In genomic region chr12:112671891-112672290, GRCm38 (mm10) we compare ENCODE assay signal across 8 mouse cellular contexts. TPM values are rescaled to one million over a fixed set of nuclear protein-coding genes. Genes with fewer than 3 reads are reported as not detected.
DNase-seq lines count a peak whose midpoint lies in the region; ATAC-seq and TF ChIP-seq lines count a peak whose summit lies in the region.

No protein-coding gene starts in this region.

- peak overlapping the region; percentile 6; the same call in 1 of the 2 replicates for H3K9ac ChIP-seq in ES-E14 (ENCODE audit: insufficient read depth, low read depth, low read length, poor library complexity, severe bottlenecking)
- peak overlapping the region; percentile 31; the same call in 1 of the 2 replicates for H3K9ac ChIP-seq in hindbrain, embryonic 11.5 days (ENCODE audit: low read depth, low read length)
- peak overlapping the region; percentile 100; the same call in 1 of the 2 replicates for H3K9ac ChIP-seq in midbrain, embryonic 13.5 days (replicated peaks)

- peaks cover 8% of the 10 kb centered on the region for H3K27me3 ChIP-seq in heart, embryonic 10.5 days (ENCODE audit: insufficient read depth, poor library complexity, severe bottlenecking)
- no peaks in the 10 kb centered on the region for H3K27me3 ChIP-seq in hindbrain, embryonic 11.5 days (ENCODE audit: control insufficient read depth, insufficient read depth, low read length)
- H3K27me3 ChIP-seq in midbrain, embryonic 13.5 days, result no peaks in the 10 kb centered on the region

- ATAC-seq in hindbrain, embryonic 11.5 days (ENCODE audit: low FRiP score), result no peak
- ATAC-seq in midbrain, embryonic 13.5 days, result no peak

- H3K27ac ChIP-seq in heart, embryonic 10.5 days, result peak overlapping the region; percentile 100
- no peak overlapping the region for H3K27ac ChIP-seq in ES-E14 (ENCODE audit: insufficient read depth, low read depth, low read length, poor library complexity, severe bottlenecking)
- no peak overlapping the region for H3K27ac ChIP-seq in hindbrain, embryonic 11.5 days (ENCODE audit: low read depth, low read length)
- no peak overlapping the region for H3K27ac ChIP-seq in midbrain, embryonic 13.5 days

- 81% methylated on average over 7 of the region's 7 CpGs for WGBS in heart, embryonic 10.5 days
- WGBS in hindbrain, embryonic 11.5 days, result 80% methylated on average over 7 of the region's 7 CpGs
- 84% methylated on average over 7 of the region's 7 CpGs for WGBS in midbrain, embryonic 13.5 days

- no peak for DNase-seq in heart, embryonic 10.5 days (ENCODE audit: low spot score)
- no peak for DNase-seq in heart, adult 8-10 months (ENCODE audit: low spot score)
- no peak for DNase-seq in ES-E14 (ENCODE audit: low read depth, low spot score)
- peak; percentile 54 for DNase-seq in hindbrain, embryonic 11.5 days (ENCODE audit: low spot score)
- DNase-seq in left cerebral cortex, postnatal 25 days (ENCODE audit: low spot score in 2 of 2), result no peak
- DNase-seq in right cerebral cortex, postnatal 4 days, result no peak
- DNase-seq in ovary, adult 18-20 months (ENCODE audit: low spot score), result no peak

- H3K4me3 ChIP-seq in heart, embryonic 10.5 days, result peak overlapping the region; percentile 98
- H3K4me3 ChIP-seq in ES-E14 (ENCODE audit: insufficient read depth in 1 of 2, low read depth in 1 of 2, low read length in 2 of 2, poor library complexity in 1 of 2, severe bottlenecking in 1 of 2), result 0 out of 4 replicates have a peak overlapping the region, but pooled peaks of 1 of the 2 experiments have one; percentile 10
- H3K4me3 ChIP-seq in hindbrain, embryonic 11.5 days (ENCODE audit: low read depth, low read length), result peak overlapping the region; percentile 98; the same call in 1 of the 2 replicates
- H3K4me3 ChIP-seq in midbrain, embryonic 13.5 days (replicated peaks), result peak overlapping the region; percentile 95; the same call in 1 of the 2 replicates

- in situ Hi-C loops in ES-E14 (cut with MboI; ENCODE audit: low sequenced_read_pairs in 2 of 2, unreplicated experiment in 2 of 2), result no loop called here

- intact Hi-C loops in left cerebral cortex, postnatal 25 days (cut with DNase I), result no loop called here

- peaks cover 76% of the 10 kb centered on the region for H3K4me1 ChIP-seq in heart, embryonic 10.5 days
- H3K4me1 ChIP-seq in ES-E14 (ENCODE audit: control insufficient read depth in 2 of 2, insufficient read depth in 2 of 2, low read length in 2 of 2, poor library complexity in 1 of 2), result peaks cover 0 to 18% of the 10 kb centered on the region in 2 experiments; a peak in 2 of 4 replicates
- H3K4me1 ChIP-seq in hindbrain, embryonic 11.5 days (replicated peaks; ENCODE audit: control insufficient read depth, insufficient read depth, low read length), result peaks cover 16% of the 10 kb centered on the region
- peaks cover 77% of the 10 kb centered on the region for H3K4me1 ChIP-seq in midbrain, embryonic 13.5 days (replicated peaks)

- peaks cover 45% of the 10 kb centered on the region for H3K36me3 ChIP-seq in heart, embryonic 10.5 days
- H3K36me3 ChIP-seq in ES-E14 (ENCODE audit: control insufficient read depth, insufficient read depth, low read length, poor library complexity, severe bottlenecking), result peaks cover 19% of the 10 kb centered on the region; the same call in 1 of the 2 replicates
- H3K36me3 ChIP-seq in hindbrain, embryonic 11.5 days (ENCODE audit: control insufficient read depth, insufficient read depth, low read length), result peaks cover 23% of the 10 kb centered on the region
- peaks cover 43% of the 10 kb centered on the region for H3K36me3 ChIP-seq in midbrain, embryonic 13.5 days

- no peaks in the 10 kb centered on the region for H3K9me3 ChIP-seq in heart, embryonic 10.5 days
- no peaks in the 10 kb centered on the region for H3K9me3 ChIP-seq in ES-E14 (ENCODE audit: control insufficient read depth, insufficient read depth, low read depth, low read length)
- H3K9me3 ChIP-seq in hindbrain, embryonic 11.5 days (ENCODE audit: control insufficient read depth, low read length), result no peaks in the 10 kb centered on the region
- no peaks in the 10 kb centered on the region for H3K9me3 ChIP-seq in midbrain, embryonic 13.5 days

- H3K4me2 ChIP-seq in hindbrain, embryonic 11.5 days (replicated peaks; ENCODE audit: low read depth, low read length), result peak overlapping the region; percentile 81
- H3K4me2 ChIP-seq in midbrain, embryonic 13.5 days (replicated peaks), result peak overlapping the region; percentile 94

TF ChIP-seq in ES-E14, 5 proteins besides CTCF, POLR2A, EP300 and RAD21:
- TF ChIP-seq ZC3H11A (IDR thresholded peaks at IDR 0.05; ENCODE audit: borderline replicate concordance, low read depth, low read length) (no peak), ZNF384 (IDR thresholded peaks at IDR 0.05; ENCODE audit: low read depth, low read length) (no peak), CHD2 (IDR thresholded peaks at IDR 0.05; ENCODE audit: low read depth, low read length) (no peak), MAFK (IDR thresholded peaks at IDR 0.05; ENCODE audit: insufficient read depth, low read depth, low read length) (no peak), HCFC1 (IDR thresholded peaks at IDR 0.05; ENCODE audit: borderline replicate concordance, insufficient read depth, low read length) (no peak)
TF ChIP-seq in ES-E14: peak in this region for 0.

RNA-seq across cellular contexts. Expression of gene Akt1, which starts 2.8 kb away (rescaled TPM):
- 57.1 and 82.0 TPM in 2 replicates for polyA plus RNA-seq in heart, embryonic 10.5 days (2016; fragmentation: Nextera tagmentation; extraction: Ambion mirVana)
- 100 to 1,000 TPM; 161 to 195 (median 179) TPM for total RNA-seq in heart, adult 8-10 months (2022)
- 44.1 and 58.9 TPM in 2 replicates for total RNA-seq in ES-E14 (2012; rRNA removed)
- 50.8 and 76.5 TPM in 2 replicates for polyA plus RNA-seq in hindbrain, embryonic 11.5 days (2014; fragmentation: Nextera tagmentation; extraction: Ambion mirVana)
- polyA plus RNA-seq in midbrain, embryonic 13.5 days (2015; fragmentation: Nextera tagmentation; extraction: Ambion mirVana), result 55.9 and 61.1 TPM in 2 replicates
- total RNA-seq in left cerebral cortex, postnatal 25 days (2021), result 100 to 1,000 TPM; 138 to 140 TPM

RNA-seq across cellular contexts. Expression of gene Zbtb42, which starts 6.7 kb away (rescaled TPM):
- polyA plus RNA-seq in heart, embryonic 10.5 days (2016; fragmentation: Nextera tagmentation; extraction: Ambion mirVana), result 3.9 and 4.3 TPM in 2 replicates
- total RNA-seq in heart, adult 8-10 months (2022), result 1 to 10 TPM; 4.0 to 5.5 (median 4.9) TPM
- total RNA-seq in ES-E14 (2012; rRNA removed), result 1.3 and 1.8 TPM in 2 replicates
- polyA plus RNA-seq in hindbrain, embryonic 11.5 days (2014; fragmentation: Nextera tagmentation; extraction: Ambion mirVana), result 4.3 and 7.0 TPM in 2 replicates
- 2.8 and 3.3 TPM in 2 replicates for polyA plus RNA-seq in midbrain, embryonic 13.5 days (2015; fragmentation: Nextera tagmentation; extraction: Ambion mirVana)
- 1 to 10 TPM in 1 of 2 experiments, under 1 TPM in 1; 0.76 to 1.3 TPM for total RNA-seq in left cerebral cortex, postnatal 25 days (2021)

RNA-seq across cellular contexts. Expression of gene Siva1, which starts 27.4 kb away (rescaled TPM):
- 175 and 207 TPM in 2 replicates for polyA plus RNA-seq in heart, embryonic 10.5 days (2016; fragmentation: Nextera tagmentation; extraction: Ambion mirVana)
- 10 to 100 TPM; 28.3 to 35.2 (median 30.0) TPM for total RNA-seq in heart, adult 8-10 months (2022)
- total RNA-seq in ES-E14 (2012; rRNA removed), result 301 and 355 TPM in 2 replicates
- 178 and 182 TPM in 2 replicates for polyA plus RNA-seq in hindbrain, embryonic 11.5 days (2014; fragmentation: Nextera tagmentation; extraction: Ambion mirVana)
- polyA plus RNA-seq in midbrain, embryonic 13.5 days (2015; fragmentation: Nextera tagmentation; extraction: Ambion mirVana), result 83.0 and 96.5 TPM in 2 replicates
- total RNA-seq in left cerebral cortex, postnatal 25 days (2021), result 10 to 100 TPM; 17.4 to 18.8 TPM

RNA-seq across cellular contexts. Expression of gene Cep170b, which starts 48.4 kb away (rescaled TPM):
- 3.9 and 6.6 TPM in 2 replicates for polyA plus RNA-seq in heart, embryonic 10.5 days (2016; fragmentation: Nextera tagmentation; extraction: Ambion mirVana)
- 10 to 100 TPM; 12.3 to 14.7 (median 13.4) TPM for total RNA-seq in heart, adult 8-10 months (2022)
- total RNA-seq in ES-E14 (2012; rRNA removed), result 46.1 and 47.7 TPM in 2 replicates
- polyA plus RNA-seq in hindbrain, embryonic 11.5 days (2014; fragmentation: Nextera tagmentation; extraction: Ambion mirVana), result 8.5 and 8.7 TPM in 2 replicates
- 20.2 and 22.0 TPM in 2 replicates for polyA plus RNA-seq in midbrain, embryonic 13.5 days (2015; fragmentation: Nextera tagmentation; extraction: Ambion mirVana)
- total RNA-seq in left cerebral cortex, postnatal 25 days (2021), result 100 to 1,000 TPM; 246 TPM

RNA-seq across cellular contexts. Expression of gene Adssl1, which starts 52.0 kb away (rescaled TPM):
- 57.2 and 99.3 TPM in 2 replicates for polyA plus RNA-seq in heart, embryonic 10.5 days (2016; fragmentation: Nextera tagmentation; extraction: Ambion mirVana)
- total RNA-seq in heart, adult 8-10 months (2022), result 100 to 1,000 TPM; 184 to 207 (median 193) TPM
- 2.0 and 2.4 TPM in 2 replicates for total RNA-seq in ES-E14 (2012; rRNA removed)
- 2.1 and 2.6 TPM in 2 replicates for polyA plus RNA-seq in hindbrain, embryonic 11.5 days (2014; fragmentation: Nextera tagmentation; extraction: Ambion mirVana)
- polyA plus RNA-seq in midbrain, embryonic 13.5 days (2015; fragmentation: Nextera tagmentation; extraction: Ambion mirVana), result 1.1 and 1.5 TPM in 2 replicates
- total RNA-seq in left cerebral cortex, postnatal 25 days (2021), result 10 to 100 TPM; 16.4 to 18.2 TPM

Comparison
In these comparisons a context has a peak if more than half of its experiments do, and no peak if none do; other contexts are left out.
1. H3K9ac ChIP-seq: peak in every context shown above with its lines; median percentile 100 in midbrain, embryonic 13.5 days; 31 in hindbrain, embryonic 11.5 days; 6 in ES-E14.